Mouse (Mus musculus) cerebellum, postnatal 25 days (tissue): Measurements from ENCODE around the gene Prkcd.

Experiments
- DNase-seq, 2 experiments: peaks; one replicate each; pipeline ENCODE4 v3.0.0; 2021; ENCODE audit warnings: mixed read lengths in 2 of 2

Gene Prkcd

GRCm38 (mm10) chr14:30625856-30626726 is at the start of gene Prkcd:
Gene Prkcd (minus strand): TSS chr14:30626210.
- peak; percentile 75 to 80 for DNase-seq

GRCm38 (mm10) chr14:30674947-30675346 is 48.9 kb upstream of the Prkcd start:
- DNase-seq, result no peak

- DNase-seq, result peak; percentile 90 to 93
These were observed 45.9 kb upstream of the Prkcd start for GRCm38 (mm10) chr14:30671986-30672312.

GRCm38 (mm10) chr14:30671095-30671985 is 45.3 kb upstream of the Prkcd start:
- peak in 1 of 2 experiments; percentile 23 for DNase-seq

- DNase-seq, result no peak
These were observed 44.2 kb upstream of the Prkcd start for GRCm38 (mm10) chr14:30670161-30670560.

GRCm38 (mm10) chr14:30666604-30667003 is 40.6 kb upstream of the Prkcd start:
- DNase-seq, result no peak

GRCm38 (mm10) chr14:30666061-30666460 is 40.1 kb upstream of the Prkcd start:
- no peak for DNase-seq

- DNase-seq, result no peak
These were observed 29.5 kb upstream of the Prkcd start for GRCm38 (mm10) chr14:30655531-30655930.

GRCm38 (mm10) chr14:30654691-30655228 is 28.8 kb upstream of the Prkcd start:
- no peak for DNase-seq

- DNase-seq, result peak; percentile 99
These were observed 28.1 kb upstream of the Prkcd start, which contains the start of gene Rft1 for GRCm38 (mm10) chr14:30653943-30654659. Gene Rft1 (plus strand): TSS chr14:30654360.

GRCm38 (mm10) chr14:30650969-30651368 is 25.0 kb upstream of the Prkcd start:
- DNase-seq, result peak; percentile 42 to 66

GRCm38 (mm10) chr14:30649745-30650144 is 23.7 kb upstream of the Prkcd start:
- DNase-seq, result no peak

GRCm38 (mm10) chr14:30648478-30648877 is 22.5 kb upstream of the Prkcd start:
- DNase-seq, result no peak

GRCm38 (mm10) chr14:30646486-30646885 is 20.5 kb upstream of the Prkcd start:
- DNase-seq, result no peak

GRCm38 (mm10) chr14:30645066-30645465 is 19.1 kb upstream of the Prkcd start:
- DNase-seq, result peak in 1 of 2 experiments; percentile 52

GRCm38 (mm10) chr14:30644026-30644425 is 18.0 kb upstream of the Prkcd start:
- DNase-seq, result no peak

GRCm38 (mm10) chr14:30641748-30642147 is 15.7 kb upstream of the Prkcd start:
- no peak for DNase-seq

- DNase-seq, result no peak
These were observed 12.7 kb upstream of the Prkcd start for GRCm38 (mm10) chr14:30638686-30639085.

GRCm38 (mm10) chr14:30638009-30638408 is 12.0 kb upstream of the Prkcd start:
- DNase-seq, result no peak

- DNase-seq, result no peak
These were observed 11.1 kb upstream of the Prkcd start for GRCm38 (mm10) chr14:30637087-30637486.

- DNase-seq, result no peak
These were observed 10.5 kb upstream of the Prkcd start for GRCm38 (mm10) chr14:30636499-30636898.

- DNase-seq, result no peak
These were observed 9.4 kb upstream of the Prkcd start for GRCm38 (mm10) chr14:30635219-30635910.
